Mouse (Mus musculus) spleen, embryonic (tissue): ENCODE results near the gene Adam23.

ENCODE experiments used
- CTCF ChIA-PET: fragments of 350-600 bp; sonication (Branson Sonifier 250); formaldehyde crosslinking; loops from one replicate; lab custom pipeline; 2022; lab: Charles Lee

Gene Adam23

DNA sequence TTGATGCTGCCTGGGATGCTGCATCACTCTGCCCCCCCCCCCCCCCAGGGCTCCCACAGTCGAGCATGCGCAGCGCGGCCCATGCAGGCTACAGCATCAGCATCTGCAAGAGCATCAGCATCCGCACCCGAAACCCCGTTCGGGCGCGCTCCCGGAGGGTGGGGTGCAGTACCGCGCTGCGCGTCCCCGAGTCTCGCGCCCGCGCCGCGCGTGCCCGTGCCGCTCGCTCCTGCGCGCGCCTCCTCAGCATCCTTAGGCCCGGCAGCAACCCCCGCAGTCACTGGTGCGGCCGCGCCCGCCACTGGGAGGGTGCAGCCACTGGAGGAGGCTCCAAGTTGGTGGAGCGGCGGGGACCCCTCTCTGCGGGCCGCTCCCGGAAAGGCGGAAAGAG lies at the start of gene Adam23:
TSS of gene Adam23 (plus strand) at position 236 of the 391 bp plus-strand sequence.
- CTCF ChIA-PET: no interaction called here

DNA sequence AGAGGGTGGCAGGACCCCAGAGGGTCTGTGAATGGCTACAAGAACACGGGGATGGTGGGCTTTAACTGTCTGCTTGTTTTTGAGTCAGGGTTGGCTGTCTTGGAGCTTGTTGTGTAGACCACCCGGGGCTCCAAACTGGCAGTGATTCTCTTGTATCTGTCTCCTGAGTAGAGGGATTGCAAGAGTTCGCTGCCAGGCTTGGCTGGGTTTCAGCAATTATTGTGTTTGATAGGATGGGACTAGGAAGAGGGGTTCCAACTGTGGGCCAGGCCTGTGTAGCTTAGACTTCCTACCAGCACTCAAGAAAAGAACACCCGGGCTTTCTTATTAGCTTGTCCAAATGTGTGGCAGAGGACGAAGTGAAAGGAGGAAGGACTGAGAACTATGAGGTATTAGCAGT lies 44.6 kb upstream of the Adam23 start:
- CTCF ChIA-PET: no interaction called here

DNA sequence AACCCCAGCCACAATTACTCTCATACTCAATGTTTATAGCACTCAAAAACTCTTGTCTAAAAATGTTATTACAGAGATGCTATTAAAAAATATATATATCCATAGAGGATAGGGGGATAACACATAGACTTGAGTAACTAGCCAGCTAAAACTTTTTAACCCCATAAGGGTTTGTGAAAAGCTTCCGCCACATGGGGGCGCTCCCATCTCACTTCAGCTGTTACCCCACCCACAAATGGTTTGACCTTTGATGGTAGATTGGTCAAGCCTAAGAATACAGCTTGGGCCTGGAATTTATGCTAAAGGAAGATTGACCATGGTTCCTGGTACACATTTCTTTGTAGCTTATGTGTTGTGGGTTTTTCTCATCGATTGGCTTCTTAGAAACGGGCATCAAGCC lies 42.1 kb upstream of the Adam23 start:
- CTCF ChIA-PET: no interaction called here

DNA sequence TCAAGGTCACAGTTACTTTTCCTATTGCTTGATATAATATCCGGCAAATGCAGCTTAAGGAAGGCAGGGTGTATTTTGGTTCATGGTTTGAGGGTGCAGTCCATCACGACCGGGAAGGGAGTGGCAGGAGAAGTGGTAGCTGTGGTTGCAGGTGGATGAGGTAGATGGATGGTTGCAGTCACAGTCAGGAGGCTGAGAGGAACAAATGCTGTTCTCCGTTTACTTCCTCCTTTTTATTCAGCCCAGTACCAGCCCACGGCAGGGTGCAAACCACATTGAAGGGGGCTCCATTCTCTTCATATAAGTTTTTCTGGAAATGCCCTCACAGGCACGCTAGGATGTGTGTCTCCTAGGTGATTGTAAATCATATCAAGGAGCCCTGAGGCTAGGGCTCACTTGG lies 37.3 kb upstream of the Adam23 start:
- CTCF ChIA-PET: no interaction called here

DNA sequence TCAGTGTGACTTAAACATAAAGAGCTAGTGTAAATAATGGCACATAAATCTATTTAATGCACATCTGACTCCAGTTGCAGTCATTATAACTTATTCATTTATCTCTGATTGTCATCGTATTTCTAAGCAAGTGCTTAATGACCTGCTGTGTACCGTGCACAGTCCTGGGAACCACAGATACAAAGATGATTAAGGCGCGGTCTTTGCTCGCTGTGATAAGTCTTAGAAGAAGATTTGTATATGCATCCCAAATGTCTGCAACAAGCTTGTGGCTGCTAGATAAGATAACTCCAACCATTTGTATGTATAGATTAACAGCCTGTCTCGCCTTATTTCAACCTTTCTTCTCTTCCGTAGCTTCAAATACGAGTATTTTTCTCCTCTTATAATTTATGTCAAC lies 27.2 kb upstream of the Adam23 start:
- CTCF ChIA-PET: interaction anchor here (0.6 kb wide), 1 partner anchor 24 kb away, joined by 7 read pairs; no protein-coding TSS in a partner anchor

DNA sequence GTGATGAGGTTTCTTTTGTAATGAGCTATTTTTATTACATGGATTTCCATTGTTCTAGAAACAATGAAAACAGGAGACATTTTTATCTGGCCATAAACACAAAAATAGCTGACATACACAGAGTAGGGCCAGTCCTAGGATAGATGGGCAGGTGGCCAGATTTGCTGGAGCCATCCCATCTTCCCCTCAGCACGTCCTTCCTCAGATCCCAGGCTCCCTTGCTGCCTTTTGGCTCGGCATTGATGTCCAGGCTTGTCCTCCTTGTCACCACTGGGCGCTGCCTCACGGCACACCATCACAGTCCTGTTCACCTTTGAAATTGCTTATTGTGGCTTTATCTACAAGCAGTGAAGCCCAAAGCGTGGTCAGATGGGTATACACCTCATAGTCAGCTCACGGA lies 15.0 kb upstream of the Adam23 start:
- CTCF ChIA-PET: no interaction called here

DNA sequence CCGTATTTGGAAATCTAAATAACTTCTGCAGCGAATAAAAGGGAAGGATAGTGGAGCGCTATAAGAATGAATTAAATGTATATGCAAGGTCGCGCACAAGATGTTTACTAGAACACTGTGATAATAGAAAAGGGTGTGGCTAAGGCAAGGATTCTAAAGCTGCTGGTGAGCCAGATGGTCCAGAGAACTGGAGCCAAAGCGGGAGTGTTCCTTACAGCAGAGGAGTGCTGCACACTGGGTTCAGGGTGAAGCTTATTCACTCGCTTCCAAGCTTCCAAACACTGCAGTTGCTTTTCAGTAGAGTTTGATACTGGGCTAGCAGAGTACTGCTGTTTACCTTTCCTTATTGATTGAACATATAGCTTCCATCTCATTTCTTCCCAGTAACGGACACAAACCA lies 14.5 kb upstream of the Adam23 start:
- CTCF ChIA-PET: no interaction called here

DNA sequence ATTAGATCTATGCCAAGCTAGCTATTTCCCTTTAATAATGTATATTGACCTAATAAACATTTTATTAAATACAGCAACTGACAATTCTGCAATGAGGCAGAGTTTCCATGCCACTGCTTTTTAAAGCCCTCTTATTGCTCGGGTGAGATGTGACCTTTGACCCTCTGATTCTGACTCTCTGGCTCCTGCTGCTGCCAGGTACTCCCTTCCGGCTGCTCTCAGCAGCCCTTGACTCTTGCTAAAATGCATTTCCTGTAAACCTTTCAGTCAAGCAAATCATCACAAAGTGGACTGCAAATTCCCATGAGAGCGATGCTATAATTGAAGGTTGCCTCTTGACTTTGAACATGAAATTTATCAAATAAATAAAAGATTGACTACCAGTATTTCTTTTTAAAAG lies 13.8 kb upstream of the Adam23 start:
- CTCF ChIA-PET: no interaction called here

DNA sequence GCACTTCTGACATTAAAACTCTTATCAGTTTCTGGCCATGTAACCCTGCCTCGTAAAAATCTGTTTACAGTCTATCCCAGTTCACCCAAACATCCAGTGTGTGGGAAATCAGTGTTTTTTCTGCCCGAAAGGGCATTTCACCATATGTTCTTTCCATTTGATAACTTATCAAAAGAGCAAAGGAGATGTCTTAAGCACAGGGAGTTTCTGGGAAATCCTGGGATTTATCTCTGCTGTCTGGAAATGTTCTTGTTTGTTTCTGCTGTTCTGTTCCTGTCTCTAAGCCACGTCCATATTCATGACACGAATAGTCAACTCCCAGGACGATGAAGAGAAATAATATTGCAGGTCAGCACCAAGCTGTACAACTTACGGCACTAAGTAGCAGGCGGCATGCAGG lies 11.6 kb upstream of the Adam23 start:
- CTCF ChIA-PET: no interaction called here

DNA sequence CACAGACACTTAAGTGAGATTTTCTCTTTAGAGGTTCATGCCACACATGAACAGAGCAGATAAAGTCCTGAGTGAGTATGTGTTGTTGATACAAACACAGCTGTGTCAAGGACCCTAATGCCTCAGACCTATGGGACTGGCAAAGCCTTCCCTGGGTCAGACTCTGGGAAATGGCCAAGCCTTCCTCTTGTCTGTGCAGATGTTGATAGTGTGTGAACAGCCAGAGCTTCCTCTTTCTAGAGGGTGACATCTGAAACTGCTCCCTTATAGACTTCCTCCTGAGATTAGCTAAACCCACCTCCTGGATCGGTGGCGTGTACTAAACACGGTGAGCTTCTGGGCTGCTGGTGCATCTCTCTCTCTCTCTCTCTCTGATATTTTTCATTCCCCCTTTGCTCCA lies 8.2 kb upstream of the Adam23 start:
- CTCF ChIA-PET: no interaction called here

DNA sequence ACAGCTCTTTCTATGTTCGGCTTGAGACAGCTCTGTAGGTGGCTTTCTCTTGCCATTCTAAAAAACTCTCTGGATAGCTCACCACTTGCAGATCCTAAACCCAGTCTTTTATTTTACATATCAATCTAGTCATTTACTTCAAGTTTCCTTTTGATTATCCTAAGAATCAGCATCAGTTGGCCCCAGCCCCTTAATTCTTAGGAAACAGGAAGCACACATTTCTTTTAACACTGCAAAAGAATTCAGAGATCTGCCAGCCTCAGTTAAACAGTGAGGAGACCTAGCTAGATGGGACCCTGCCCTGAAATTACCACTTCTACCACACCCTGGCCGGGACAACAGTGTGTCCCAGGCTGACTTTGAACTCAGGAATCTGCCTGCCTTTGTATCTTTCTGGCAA lies 3.5 kb upstream of the Adam23 start:
- CTCF ChIA-PET: no interaction called here

DNA sequence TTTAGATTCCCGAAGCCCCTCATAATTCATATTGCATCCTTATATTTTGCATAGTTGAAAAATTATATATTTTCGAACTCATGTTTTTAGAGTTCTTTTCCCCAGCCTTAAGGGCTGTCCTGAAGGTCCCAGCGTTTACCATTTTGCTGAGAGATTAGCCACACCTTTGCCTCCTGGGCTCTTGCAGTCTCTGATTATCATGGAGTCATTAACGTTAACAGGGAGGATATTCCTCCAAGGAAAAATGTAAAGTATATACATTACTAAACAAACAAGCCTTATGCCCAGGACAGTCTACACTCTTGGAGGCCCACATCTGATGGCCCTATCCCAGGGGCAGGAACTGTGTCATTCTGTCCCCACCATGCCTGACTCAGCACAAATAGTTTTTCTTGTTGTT lies 3.1 kb upstream of the Adam23 start:
- CTCF ChIA-PET: interaction anchor here (0.7 kb wide), 1 partner anchor 24 kb away, joined by 7 read pairs; no protein-coding TSS in a partner anchor

DNA sequence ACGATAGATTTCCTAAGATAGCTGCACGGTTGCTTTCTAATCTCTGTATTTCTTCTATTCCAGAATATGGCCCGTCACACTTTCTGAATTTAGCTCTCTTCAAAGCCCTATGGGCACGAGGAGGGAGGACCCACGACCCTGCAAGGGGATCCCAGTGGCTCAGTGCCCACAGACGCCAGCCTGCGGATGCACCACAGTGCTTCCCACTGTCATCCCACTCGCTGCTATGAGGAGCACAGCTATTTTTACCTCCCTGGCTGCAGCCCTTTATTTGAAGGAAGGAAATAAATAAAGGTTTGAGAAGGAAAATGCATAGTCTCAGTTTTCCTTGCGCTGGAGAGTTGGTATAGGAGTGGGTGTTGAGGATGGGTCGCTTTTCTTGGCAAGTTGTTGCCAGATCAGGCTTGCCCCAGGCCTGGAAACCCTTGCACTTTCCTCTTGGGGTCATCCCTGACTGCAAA lies 512 bp upstream of the Adam23 start:
- CTCF ChIA-PET: no interaction called here

DNA sequence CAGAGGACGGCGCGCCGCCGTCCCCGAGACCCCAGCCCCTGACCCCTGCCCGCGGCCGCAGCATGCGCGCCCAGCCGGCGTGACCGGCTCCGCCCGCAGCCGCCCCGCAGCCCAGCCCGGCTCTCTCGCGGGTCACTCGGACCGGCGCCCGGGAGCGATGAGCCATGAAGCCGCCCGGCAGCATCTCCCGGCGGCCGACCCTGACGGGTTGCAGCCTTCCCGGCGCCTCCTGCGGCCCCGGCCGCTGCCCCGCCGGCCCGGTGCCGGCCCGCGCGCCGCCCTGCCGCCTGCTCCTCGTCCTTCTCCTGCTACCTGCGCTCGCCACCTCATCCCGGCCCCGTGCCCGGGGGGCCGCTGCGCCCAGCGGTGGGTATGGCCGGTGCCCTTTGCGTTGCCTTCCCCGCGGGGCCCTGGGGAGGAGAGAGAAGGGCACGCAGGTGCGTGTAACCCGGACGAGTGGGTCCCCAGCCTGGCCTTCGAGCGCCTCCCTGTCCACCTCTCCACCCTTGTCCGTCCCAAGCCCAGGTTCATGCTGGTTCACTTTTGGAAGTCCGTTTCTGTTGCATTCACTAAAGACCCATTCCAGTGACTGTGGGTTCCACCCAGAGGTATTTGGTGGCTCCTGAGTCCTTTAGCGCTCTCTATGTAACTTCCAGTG lies 485 bp downstream of the Adam23 start:
- CTCF ChIA-PET: no interaction called here

DNA sequence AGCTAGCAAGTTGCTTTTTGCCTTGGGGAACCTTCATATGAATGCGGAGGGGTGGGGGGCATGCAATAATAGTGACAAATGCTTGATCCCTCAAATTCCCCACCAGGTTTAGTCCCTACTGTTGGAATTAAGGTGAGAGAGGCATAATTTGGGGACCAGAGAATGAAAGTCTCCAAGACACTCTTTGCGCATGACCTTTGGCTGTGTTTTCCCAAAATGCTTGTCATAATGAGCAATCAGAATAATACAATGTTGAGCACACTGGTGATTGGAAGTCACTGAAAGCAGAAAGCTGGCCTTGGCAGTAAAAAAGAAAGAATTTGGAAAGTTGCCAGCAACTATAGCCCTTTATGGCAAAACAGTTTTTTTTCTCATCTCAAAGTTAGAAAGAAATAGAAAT lies 1.0 kb downstream of the Adam23 start:
- CTCF ChIA-PET: no interaction called here

DNA sequence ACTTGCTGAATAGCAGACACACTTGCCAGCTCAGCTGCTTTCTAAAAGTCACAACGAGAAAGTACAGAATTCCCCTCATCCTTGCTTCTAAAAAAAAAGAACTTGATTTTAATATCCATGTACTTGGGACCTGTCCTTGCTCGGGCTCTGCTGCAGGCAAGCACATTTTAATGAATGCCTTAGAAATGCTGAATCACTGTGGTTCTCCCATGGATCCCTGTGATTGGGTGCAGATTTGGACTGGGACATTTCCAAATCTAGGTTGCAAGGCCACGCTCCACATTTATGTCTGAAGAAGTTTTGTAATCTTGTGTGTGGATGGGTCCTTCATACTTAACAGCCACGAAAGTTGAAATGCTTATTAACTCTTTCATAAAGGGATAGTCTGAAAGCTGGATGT lies 4.4 kb downstream of the Adam23 start:
- CTCF ChIA-PET: no interaction called here

DNA sequence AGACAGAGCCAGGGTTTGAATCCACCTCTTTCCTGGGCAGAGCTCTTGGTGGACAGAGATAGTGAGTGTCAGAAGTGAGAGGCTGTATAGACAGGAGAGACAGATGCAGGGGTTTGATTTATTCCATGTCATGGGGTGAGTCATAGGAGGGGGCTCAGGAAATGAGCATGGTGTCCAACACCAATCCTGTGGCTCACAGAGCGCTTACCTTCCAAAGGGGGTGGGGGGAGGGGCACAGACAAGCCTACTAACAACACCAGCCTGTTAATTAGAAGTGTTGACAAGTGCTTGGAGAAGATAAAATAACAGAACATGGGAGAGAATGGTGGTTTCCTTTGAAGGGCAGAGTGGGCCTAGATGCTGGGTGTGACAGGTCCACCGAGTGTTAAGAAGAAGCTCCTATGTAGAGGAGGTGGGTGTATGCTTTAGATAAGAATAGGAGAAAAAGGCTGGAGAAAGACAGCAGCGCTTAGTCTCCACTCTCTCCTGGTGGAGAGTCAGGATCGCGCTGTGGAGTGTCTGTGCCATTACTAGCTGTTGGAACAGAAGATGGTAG lies 7.7 kb downstream of the Adam23 start:
- CTCF ChIA-PET: no interaction called here

DNA sequence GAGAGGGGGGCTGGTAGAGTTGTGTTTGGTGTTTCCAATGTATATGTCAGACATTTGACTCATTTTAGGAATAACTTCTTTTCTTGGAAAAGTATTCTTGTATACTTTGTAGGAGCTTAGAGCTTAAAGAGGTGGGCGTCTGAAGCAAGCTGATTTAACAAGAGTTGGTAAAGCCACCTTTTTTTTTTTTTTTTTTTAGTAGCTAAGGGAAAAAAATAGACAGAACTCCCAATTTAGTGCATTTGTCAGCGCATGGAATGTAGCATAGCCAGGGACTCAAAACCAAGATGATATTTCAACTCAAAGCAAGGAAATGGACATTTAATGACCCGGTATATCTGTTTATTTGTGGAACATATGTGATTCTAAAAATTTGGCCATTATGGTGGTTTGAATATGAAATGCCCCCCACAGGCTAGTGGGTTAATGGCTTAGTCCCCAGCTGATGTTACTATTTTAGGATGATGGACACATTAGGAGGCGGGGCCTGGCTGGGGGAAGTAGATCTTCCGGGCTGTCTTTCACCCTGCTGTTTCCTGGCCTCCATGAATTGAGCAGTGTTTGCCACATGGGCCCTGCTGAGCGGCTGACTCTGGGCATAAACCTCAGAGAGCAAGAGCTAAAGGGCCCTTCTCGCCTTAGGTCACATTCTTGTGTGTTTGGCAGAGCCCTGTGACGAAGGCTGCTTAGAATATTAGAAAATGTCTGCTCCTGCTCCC lies 12.3 kb downstream of the Adam23 start:
- CTCF ChIA-PET: interaction anchor here (0.7 kb wide), 1 partner anchor 593 kb away, joined by 3 read pairs; no protein-coding TSS in a partner anchor

DNA sequence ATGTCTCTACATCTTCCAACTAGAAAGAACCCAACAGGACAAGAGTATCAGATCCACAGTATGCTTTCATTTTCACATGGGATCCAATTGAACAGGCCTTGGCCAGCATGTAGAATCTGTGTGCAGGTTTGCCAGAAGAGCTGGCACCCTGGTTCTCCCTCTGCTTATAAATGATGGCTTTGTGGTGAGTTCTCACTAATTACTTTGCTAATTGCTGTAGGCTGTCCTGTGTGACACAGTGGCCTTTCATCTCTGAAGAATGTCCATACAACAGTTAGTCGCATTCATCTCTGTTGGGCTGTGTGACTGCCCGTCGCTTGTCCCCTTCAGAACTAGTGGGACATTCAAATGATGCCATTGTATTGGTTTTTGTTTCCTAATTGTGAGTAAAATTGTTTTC lies 13.5 kb downstream of the Adam23 start:
- CTCF ChIA-PET: no interaction called here

DNA sequence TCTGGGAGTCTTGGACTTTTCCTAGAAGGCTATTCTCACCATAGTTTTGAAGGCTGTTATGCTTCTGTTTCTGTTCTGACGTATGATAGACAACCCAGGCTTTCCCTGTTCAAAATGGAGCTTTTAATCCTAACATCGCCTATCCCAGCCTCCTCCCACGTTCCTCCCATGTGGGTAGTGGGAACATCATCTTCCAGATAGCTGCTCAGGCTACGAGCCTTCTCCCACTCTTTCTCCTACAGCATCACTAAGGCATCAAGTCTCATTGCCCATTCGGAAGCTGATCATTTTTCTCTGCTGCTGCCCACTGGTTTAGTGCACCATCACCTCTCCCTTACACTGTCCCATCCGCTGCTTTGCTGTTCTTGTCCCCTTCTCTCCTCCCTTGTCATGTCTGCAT lies 14.2 kb downstream of the Adam23 start:
- CTCF ChIA-PET: no interaction called here

DNA sequence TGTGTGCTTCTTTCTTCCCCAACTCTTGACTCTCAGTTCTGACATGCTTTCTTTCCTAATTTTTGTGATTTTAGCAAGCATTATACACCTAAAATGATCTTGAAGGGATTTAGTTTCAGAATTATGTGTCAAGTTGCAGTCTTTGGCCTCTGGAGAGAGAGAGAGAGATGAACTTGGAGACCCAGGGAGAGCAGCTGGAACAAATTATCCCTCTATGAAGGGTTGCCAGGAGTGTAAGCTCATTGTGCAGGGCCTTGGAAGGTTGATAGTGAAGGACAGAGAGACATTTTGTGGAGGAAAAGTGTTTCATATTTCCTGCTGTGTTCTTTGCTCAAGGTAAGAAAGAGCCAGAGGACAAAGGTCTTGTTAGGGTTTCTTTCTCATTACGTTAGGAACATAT lies 18.8 kb downstream of the Adam23 start:
- CTCF ChIA-PET: no interaction called here

DNA sequence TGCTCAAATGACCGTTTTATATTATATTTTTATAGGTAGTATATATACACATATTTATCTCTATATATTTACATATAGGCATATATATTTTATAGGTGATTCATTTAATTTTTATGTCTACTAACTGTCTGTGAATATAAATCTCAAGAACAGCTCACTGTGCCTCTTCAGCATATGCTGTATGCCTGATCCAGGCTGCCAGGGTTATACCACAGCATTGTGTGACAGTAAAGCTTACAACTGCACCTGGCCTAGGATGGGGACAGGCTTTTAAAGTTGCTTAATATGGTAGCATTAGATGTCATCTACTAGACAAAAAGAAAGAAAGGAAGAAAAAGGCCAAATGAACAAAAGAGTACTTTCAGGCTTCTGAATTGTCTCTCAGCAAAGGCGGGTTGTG lies 27.6 kb downstream of the Adam23 start:
- CTCF ChIA-PET: no interaction called here

DNA sequence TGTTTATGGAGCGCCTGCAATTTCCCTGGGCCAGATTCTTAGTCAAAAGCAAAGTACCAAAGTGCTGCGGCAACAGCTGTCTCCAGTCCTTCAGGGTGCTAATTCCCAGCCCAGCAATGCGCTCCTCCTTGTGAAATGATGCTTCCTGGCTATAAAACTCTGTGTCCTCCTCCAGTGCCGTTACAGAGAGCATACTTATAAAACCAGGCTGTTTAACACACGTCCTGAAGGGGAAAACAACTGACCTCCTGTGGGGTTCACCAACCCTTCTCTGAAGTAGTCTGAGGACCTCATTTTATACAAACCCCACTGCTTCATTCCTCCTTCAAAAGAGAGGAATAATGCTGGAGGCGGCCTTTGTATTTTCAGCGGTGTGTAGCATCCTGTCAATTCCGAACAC lies 28.0 kb downstream of the Adam23 start:
- CTCF ChIA-PET: no interaction called here
